ENCODE assay signal across 1 mouse cellular context in genomic region chr9:61371755-61372509, GRCm38 (mm10).
A peak's percentile ranks its signal among the peaks of the same experiment; 100 is the strongest.
TF ChIP-seq lines count a peak whose summit lies in the region.

TSS of gene Tle3 (plus strand) at chr9:61372366.

TF ChIP-seq in MEL, 35 proteins besides CTCF, POLR2A, EP300 and RAD21 (continued from another document):
- TF ChIP-seq MXI1 (IDR thresholded peaks at IDR 0.05; ENCODE audit: low read depth, low read length) = peak; percentile 94
- peak; percentile 77 for TF ChIP-seq USF1 (IDR thresholded peaks at IDR 0.05; ENCODE audit: low read depth, low read length)
- TF ChIP-seq ZC3H11A (IDR thresholded peaks at IDR 0.05; ENCODE audit: low read depth, low read length) = no peak
- TF ChIP-seq ZKSCAN1 (IDR thresholded peaks at IDR 0.05; ENCODE audit: low read depth, low read length) = no peak
- TF ChIP-seq TBP (IDR thresholded peaks at IDR 0.05; ENCODE audit: low read depth, low read length) = peak; percentile 88
- peak; percentile 96 for TF ChIP-seq ZNF384 (IDR thresholded peaks at IDR 0.05; ENCODE audit: low read depth, low read length)
TF ChIP-seq in MEL: peak in this region for 16.
